Mouse (Mus musculus): ENCODE results near the gene Hsd3b7. TPM values are rescaled to one million over a fixed set of nuclear protein-coding genes. Genes with fewer than 3 reads are reported as not detected.
A peak's percentile ranks its signal among the peaks of the same experiment; 100 is the strongest.

Gene Hsd3b7
- polyA plus RNA-seq, 1 experiment from 2014 or later, result 8.9 TPM

- Histone ChIP-seq H3K9me3 (no peaks in the 10 kb centered on the region), H3K9ac (peak overlapping the region; percentile 79), H3K27me3 (replicated peaks) (no peaks in the 10 kb centered on the region), H3K27ac (peak overlapping the region; percentile 98), H3K4me2 (peak overlapping the region; percentile 61), H3K36me3 (replicated peaks) (peaks cover 23% of the 10 kb centered on the region; the same call in 1 of the 2 replicates), H3K4me3 (peak overlapping the region; percentile 80), H3K4me1 (peaks cover 14% of the 10 kb centered on the region)
- peak; percentile 44 for ATAC-seq (replicated peaks)
- 2% methylated on average over 59 of the region's 66 CpGs for whole genome bisulfite sequencing
Measured at GRCm38 (mm10) chr7:127777474-127778266, 22.7 kb upstream of the Hsd3b7 start.

GRCm38 (mm10) chr7:127778350-127778749, 22.1 kb upstream of the Hsd3b7 start:
- WGBS, result 67% methylated on average over 4 of the region's 4 CpGs
- Histone ChIP-seq H3K4me1 (peaks cover 14% of the 10 kb centered on the region), H3K9me3 (no peaks in the 10 kb centered on the region), H3K36me3 (replicated peaks) (peaks cover 23% of the 10 kb centered on the region; the same call in 1 of the 2 replicates), H3K27me3 (replicated peaks) (no peaks in the 10 kb centered on the region), H3K9ac (peak overlapping the region; percentile 79), H3K4me3 (peak overlapping the region; percentile 80), H3K27ac (no peak overlapping the region), H3K4me2 (peak overlapping the region; percentile 61)
- ATAC-seq (replicated peaks), result no peak

GRCm38 (mm10) chr7:127785308-127785707, 15.1 kb upstream of the Hsd3b7 start, which contains the start of gene Gm49388:
Gene Gm49388, plus strand, starts transcription at chr7:127785608.
- H3K27ac ChIP-seq, result no peak within 1 kb of the TSS
- H3K4me3 ChIP-seq, result no peak within 1 kb of the TSS
- WGBS, result 94% methylated on average over 7 of the region's 7 CpGs
- peaks cover 85% of the 10 kb centered on the region for H3K36me3 ChIP-seq (replicated peaks)
- H3K27me3 ChIP-seq (replicated peaks), result no peaks in the 10 kb centered on the region
- no peaks in the 10 kb centered on the region for H3K4me1 ChIP-seq
- no peak within 1 kb of the TSS for H3K4me2 ChIP-seq
- no peaks in the 10 kb centered on the region for H3K9me3 ChIP-seq
- no peak within 1 kb of the TSS for H3K9ac ChIP-seq
- ATAC-seq (replicated peaks), result no peak

- H3K4me3 ChIP-seq, result no peak overlapping the region
- no peak overlapping the region for H3K27ac ChIP-seq
- peaks cover 57% of the 10 kb centered on the region for H3K36me3 ChIP-seq (replicated peaks)
- no peaks in the 10 kb centered on the region for H3K27me3 ChIP-seq (replicated peaks)
- H3K9ac ChIP-seq, result no peak overlapping the region
- peaks cover 9% of the 10 kb centered on the region for H3K4me1 ChIP-seq
- no peak overlapping the region for H3K4me2 ChIP-seq
- WGBS, result 94% methylated on average over 23 of the region's 23 CpGs
- no peaks in the 10 kb centered on the region for H3K9me3 ChIP-seq
- ATAC-seq (replicated peaks), result no peak
Measured at GRCm38 (mm10) chr7:127797076-127797845, 3.1 kb upstream of the Hsd3b7 start.

- H3K4me2 ChIP-seq, result no peak overlapping the region
- H3K27me3 ChIP-seq (replicated peaks), result no peaks in the 10 kb centered on the region
- peaks cover 9% of the 10 kb centered on the region for H3K4me1 ChIP-seq
- no peaks in the 10 kb centered on the region for H3K9me3 ChIP-seq
- H3K27ac ChIP-seq, result no peak overlapping the region
- ATAC-seq (replicated peaks), result no peak
- no peak overlapping the region for H3K9ac ChIP-seq
- H3K36me3 ChIP-seq (replicated peaks), result peaks cover 50% of the 10 kb centered on the region
- H3K4me3 ChIP-seq, result no peak overlapping the region
- WGBS, result 90% methylated on average over 4 of the region's 4 CpGs
Measured at GRCm38 (mm10) chr7:127798591-127798990, 1.8 kb upstream of the Hsd3b7 start.

- WGBS, result 88% methylated on average over 13 of the region's 13 CpGs
- H3K9ac ChIP-seq, result no peak overlapping the region
- no peak for ATAC-seq (replicated peaks)
Measured at GRCm38 (mm10) chr7:127799211-127799610, 1.2 kb upstream of the Hsd3b7 start.

GRCm38 (mm10) chr7:127799738-127800137, 666 bp upstream of the Hsd3b7 start:
- no peak overlapping the region for H3K9ac ChIP-seq
- peaks cover 9% of the 10 kb centered on the region for H3K4me1 ChIP-seq
- no peak for ATAC-seq (replicated peaks)
- no peak overlapping the region for H3K4me2 ChIP-seq
- H3K36me3 ChIP-seq (replicated peaks), result peaks cover 47% of the 10 kb centered on the region
- 94% methylated on average over 1 of the region's 1 CpGs for WGBS
- H3K27me3 ChIP-seq (replicated peaks), result no peaks in the 10 kb centered on the region
- H3K9me3 ChIP-seq, result no peaks in the 10 kb centered on the region
- no peak overlapping the region for H3K27ac ChIP-seq
- H3K4me3 ChIP-seq, result no peak overlapping the region

More at GRCm38 (mm10) chr7:127799211-127799610, 1.2 kb upstream of the Hsd3b7 start:
- no peak overlapping the region for H3K27ac ChIP-seq
- no peaks in the 10 kb centered on the region for H3K9me3 ChIP-seq
- no peak overlapping the region for H3K4me3 ChIP-seq
- H3K4me2 ChIP-seq, result no peak overlapping the region
- H3K4me1 ChIP-seq, result peaks cover 9% of the 10 kb centered on the region
- no peaks in the 10 kb centered on the region for H3K27me3 ChIP-seq (replicated peaks)
- H3K36me3 ChIP-seq (replicated peaks), result peaks cover 50% of the 10 kb centered on the region

- H3K4me1 ChIP-seq, result peaks cover 9% of the 10 kb centered on the region
- ATAC-seq (replicated peaks), result 0 out of 2 replicates have a peak, but pooled peaks have one; percentile 15
- H3K27me3 ChIP-seq (replicated peaks), result no peaks in the 10 kb centered on the region
- peak overlapping the region; percentile 60; the same call in 1 of the 2 replicates for H3K27ac ChIP-seq
- peak overlapping the region; percentile 28; the same call in 1 of the 2 replicates for H3K4me2 ChIP-seq
- no peaks in the 10 kb centered on the region for H3K9me3 ChIP-seq
- WGBS, result 93% methylated on average over 8 of the region's 8 CpGs
- peaks cover 34% of the 10 kb centered on the region for H3K36me3 ChIP-seq (replicated peaks)
- no peak overlapping the region for H3K4me3 ChIP-seq
- no peak overlapping the region for H3K9ac ChIP-seq
Measured at GRCm38 (mm10) chr7:127801010-127801621, 712 bp downstream of the Hsd3b7 start.

GRCm38 (mm10) chr7:127802313-127802712, 1.9 kb downstream of the Hsd3b7 start:
- WGBS, result 90% methylated on average over 17 of the region's 17 CpGs
- H3K27me3 ChIP-seq (replicated peaks), result no peaks in the 10 kb centered on the region
- H3K9ac ChIP-seq, result no peak overlapping the region
- H3K36me3 ChIP-seq (replicated peaks), result peaks cover 28% of the 10 kb centered on the region
- H3K4me2 ChIP-seq, result no peak overlapping the region
- peaks cover 9% of the 10 kb centered on the region for H3K4me1 ChIP-seq
- no peak overlapping the region for H3K27ac ChIP-seq
- H3K9me3 ChIP-seq, result no peaks in the 10 kb centered on the region
- H3K4me3 ChIP-seq, result no peak overlapping the region
- ATAC-seq (replicated peaks), result no peak

- no peaks in the 10 kb centered on the region for H3K9me3 ChIP-seq
- H3K4me1 ChIP-seq, result no peaks in the 10 kb centered on the region
- H3K4me3 ChIP-seq, result no peak overlapping the region
- no peak overlapping the region for H3K9ac ChIP-seq
- H3K27ac ChIP-seq, result no peak overlapping the region
- no peak overlapping the region for H3K4me2 ChIP-seq
- no peak for ATAC-seq (replicated peaks)
- no peaks in the 10 kb centered on the region for H3K27me3 ChIP-seq (replicated peaks)
- H3K36me3 ChIP-seq (replicated peaks), result peaks cover 30% of the 10 kb centered on the region
- 75% methylated on average over 5 of the region's 5 CpGs for WGBS
Measured at GRCm38 (mm10) chr7:127808821-127809220, 8.4 kb downstream of the Hsd3b7 start.

- Histone ChIP-seq H3K9me3 (no peaks in the 10 kb centered on the region), H3K4me2 (no peak overlapping the region), H3K27me3 (replicated peaks) (no peaks in the 10 kb centered on the region), H3K27ac (no peak overlapping the region), H3K4me3 (no peak overlapping the region), H3K9ac (no peak overlapping the region), H3K36me3 (replicated peaks) (peaks cover 38% of the 10 kb centered on the region), H3K4me1 (no peaks in the 10 kb centered on the region)
- no peak for ATAC-seq (replicated peaks)
- 81% methylated on average over 1 of the region's 1 CpGs for WGBS
Measured at GRCm38 (mm10) chr7:127809846-127810245, 9.4 kb downstream of the Hsd3b7 start.

- no peak for ATAC-seq (replicated peaks)
- no peak overlapping the region for H3K4me2 ChIP-seq
- WGBS, result 82% methylated on average over 10 of the region's 10 CpGs
- no peak overlapping the region for H3K4me3 ChIP-seq
- H3K4me1 ChIP-seq, result no peaks in the 10 kb centered on the region
- H3K9ac ChIP-seq, result no peak overlapping the region
- no peaks in the 10 kb centered on the region for H3K9me3 ChIP-seq
- H3K27me3 ChIP-seq (replicated peaks), result no peaks in the 10 kb centered on the region
- no peak overlapping the region for H3K27ac ChIP-seq
- H3K36me3 ChIP-seq (replicated peaks), result peaks cover 38% of the 10 kb centered on the region
Measured at GRCm38 (mm10) chr7:127810650-127811049, 10.2 kb downstream of the Hsd3b7 start.

Data from midbrain, embryonic 15.5 days (tissue).